Mouse (Mus musculus) mesoderm, embryonic 11.5 days (tissue): ENCODE measurements around the gene Olfr1537.

ENCODE experiments used
- DNase-seq: peaks from one replicate; pipeline ENCODE4 v3.0.0-alpha.2; 2012; ENCODE audit warnings: low read depth, low spot score

Gene Olfr1537

DNA sequence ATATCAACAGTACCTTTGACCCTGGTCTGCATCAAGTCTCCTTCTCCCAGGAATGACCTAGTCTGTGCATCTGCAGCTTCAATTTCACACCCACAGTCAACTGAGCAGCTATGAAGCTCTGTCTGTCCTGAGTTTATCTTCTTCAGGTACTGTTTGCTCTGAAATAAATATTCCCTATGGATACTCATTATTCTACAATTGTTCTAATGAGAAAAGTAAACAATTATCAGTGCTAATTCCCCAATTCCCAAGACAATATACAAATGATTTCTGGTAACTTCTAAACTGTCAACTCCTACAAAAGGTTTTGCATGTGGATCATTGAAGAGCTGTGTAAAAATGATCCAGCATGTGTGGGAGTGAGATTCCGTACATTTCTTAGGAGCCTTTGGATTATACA lies at the start of gene Olfr1537:
Gene Olfr1537, minus strand, starts transcription at position 101 of the 400 bp plus-strand sequence.
- no peak for DNase-seq

DNA sequence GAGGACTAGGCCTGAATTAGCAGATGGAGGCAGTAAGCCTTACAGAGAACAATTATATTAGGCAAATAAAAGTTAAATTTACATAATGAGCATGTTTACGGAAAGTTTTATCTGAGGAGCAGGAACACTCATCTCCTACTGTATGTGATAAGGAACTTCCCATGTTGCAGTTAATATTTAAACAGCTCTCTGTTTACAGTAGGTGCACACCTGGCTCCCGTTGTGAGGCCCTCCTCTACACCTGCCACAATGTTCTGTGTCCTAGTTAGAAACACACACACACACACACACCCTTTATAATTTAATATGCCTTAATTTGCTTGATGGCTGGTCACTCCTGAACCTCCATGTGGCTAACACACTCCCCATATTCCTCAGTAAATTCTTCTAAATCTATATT lies 37.3 kb upstream of the Olfr1537 start:
- DNase-seq, result no peak

DNA sequence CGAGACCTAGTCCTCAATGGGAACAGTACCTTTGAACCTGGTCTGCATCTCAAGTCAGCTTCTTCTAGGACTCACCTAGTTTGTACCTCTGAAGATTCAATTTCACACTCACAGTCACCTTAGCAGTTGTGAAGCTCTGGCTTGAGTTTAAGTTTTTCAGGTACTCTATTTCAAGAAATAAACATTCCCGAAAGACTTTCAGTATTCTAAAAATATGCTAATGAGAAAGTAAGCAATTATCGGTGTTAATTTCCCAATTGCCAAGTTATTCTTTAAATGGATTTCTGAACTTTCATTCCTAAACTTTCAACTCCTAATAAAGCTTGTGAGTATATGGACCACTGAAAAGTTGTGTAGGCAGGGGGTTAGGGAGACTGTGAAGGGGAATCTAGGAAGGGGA lies 26.9 kb upstream of the Olfr1537 start, which contains the start of gene Olfr945:
Gene Olfr945, minus strand, starts transcription at position 101 of the 400 bp plus-strand sequence.
- DNase-seq, result no peak

- no peak for DNase-seq
Observed at GRCm38 (mm10) chr9:39201620-39202019, 48.2 kb downstream of the Olfr1537 start, which contains the start of gene Olfr944. TSS of gene Olfr944 (plus strand) at chr9:39201920.
